Mouse (Mus musculus) kidney, adult 8-10 months (tissue): ENCODE measurements at regions not wholly inside any gene's neighbourhood (a gene's known extent, or its start where the extent isn't known, plus 50 kb on each side); places are given as distances from the start of the nearest gene placed in this dataset.
"Not testable (repeated sequence)": the region's sequence is repeated elsewhere in the genome, so short reads cannot be mapped to it uniquely, and the experiment has no call there.

ENCODE experiments used
- DNase-seq, 2 experiments: peaks; one replicate each; pipeline ENCODE4 v3.0.0; 2022

DNA sequence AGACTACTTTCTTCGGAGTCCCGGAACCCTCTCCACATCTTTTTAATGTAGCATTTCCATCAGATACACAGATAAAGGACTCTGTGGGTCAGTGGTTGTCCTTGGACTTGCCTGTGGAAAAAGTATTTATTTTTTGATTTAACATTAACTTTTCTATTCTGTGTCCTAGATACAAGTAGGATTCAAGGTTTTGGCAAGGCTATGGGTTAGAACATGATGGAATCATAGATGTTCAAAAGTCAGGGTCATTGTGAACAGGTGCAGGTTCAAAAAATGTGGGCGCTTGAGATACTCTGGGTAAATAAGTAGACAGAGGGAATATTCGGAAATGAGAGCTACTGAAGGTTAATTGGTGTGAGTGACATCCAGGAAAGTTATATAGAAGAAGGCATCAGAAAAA lies 347.7 kb downstream of the Cypt12 start:
- no peak for DNase-seq

- no peak for DNase-seq
These were observed 350.5 kb downstream of the Cypt12 start for GRCm38 (mm10) chr3:18298699-18299098.

- peak; percentile 2 to 14 for DNase-seq
These were observed 351.3 kb downstream of the Cypt12 start for GRCm38 (mm10) chr3:18299502-18299901.

- DNase-seq = no peak
These were observed 371.2 kb downstream of the Cypt12 start for GRCm38 (mm10) chr3:18319433-18319832.

- no peak for DNase-seq
These were observed 385.0 kb downstream of the Cypt12 start for GRCm38 (mm10) chr3:18333182-18333581.

- peak in 1 of 2 experiments; percentile 0 for DNase-seq
These were observed 391.0 kb downstream of the Cypt12 start for GRCm38 (mm10) chr3:18339189-18339588.

DNA sequence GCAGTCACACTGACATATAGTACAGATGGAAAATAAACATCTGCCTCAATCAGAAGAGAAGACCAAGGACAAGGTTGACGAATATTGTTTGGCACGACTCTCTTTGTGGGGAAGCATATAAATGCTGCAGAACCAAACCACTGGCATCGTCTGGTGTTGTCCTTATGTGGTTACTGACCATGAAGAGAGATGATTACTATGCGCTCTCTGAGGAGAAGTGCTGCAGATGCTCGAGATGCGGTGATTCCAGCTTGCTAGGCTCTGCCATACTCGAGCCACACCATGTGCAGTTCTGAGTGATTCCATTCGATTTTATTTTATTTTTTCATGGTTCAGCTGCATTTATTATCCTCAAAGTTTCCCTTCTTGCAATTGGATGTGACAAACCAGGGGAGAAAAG lies 393.5 kb downstream of the Cypt12 start:
- DNase-seq = no peak

DNA sequence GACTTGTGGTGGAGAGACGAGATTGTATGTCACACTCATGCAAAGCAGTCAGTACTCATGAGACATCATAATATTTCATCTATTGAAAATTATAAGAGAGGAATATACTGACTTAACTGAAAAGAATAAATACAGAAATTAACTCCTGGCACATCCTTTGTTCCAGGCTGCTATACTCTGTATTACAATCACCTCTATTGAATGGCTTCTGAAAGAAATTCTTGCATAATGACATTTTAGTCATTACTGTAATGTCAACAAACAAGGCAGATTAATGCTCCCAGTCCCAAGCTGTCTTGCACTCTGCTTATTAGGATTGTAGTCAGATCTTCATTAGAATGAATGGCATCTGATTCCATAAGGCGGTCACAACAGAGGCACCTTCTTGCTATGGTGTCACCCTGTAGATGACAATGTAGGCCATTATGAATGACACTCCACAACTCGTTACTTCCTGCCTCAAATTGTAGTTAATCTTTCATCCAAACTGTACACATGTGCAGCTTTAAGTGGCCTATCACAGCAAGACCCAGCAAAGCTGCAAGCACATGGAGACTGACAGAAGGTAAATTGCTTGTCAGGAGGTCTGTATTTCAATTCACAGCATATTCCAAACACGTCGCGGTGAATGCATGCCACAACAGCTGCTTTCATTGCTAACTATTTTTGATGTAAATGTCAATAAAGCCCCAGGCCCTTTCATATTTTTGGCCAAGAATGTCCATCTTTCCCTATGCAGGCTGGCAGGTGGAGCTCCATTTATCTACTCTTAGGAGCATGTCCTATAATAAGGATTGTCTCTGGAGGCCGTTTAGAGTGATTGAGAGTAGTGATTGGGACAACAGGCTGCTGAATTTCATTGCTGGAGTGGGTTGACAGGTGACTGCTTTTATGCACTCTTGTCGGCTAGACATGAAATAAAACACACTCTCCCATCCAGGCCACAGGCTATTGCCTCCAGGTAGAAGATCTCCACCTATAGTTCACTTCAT lies 430.1 kb downstream of the Cypt12 start:
- no peak for DNase-seq

GRCm38 (mm10) chr3:18421886-18422575 lies 473.8 kb downstream of the Cypt12 start:
- no peak for DNase-seq

- DNase-seq = no peak
These were observed 480.7 kb downstream of the Cypt12 start for GRCm38 (mm10) chr3:18428908-18429307.

DNA sequence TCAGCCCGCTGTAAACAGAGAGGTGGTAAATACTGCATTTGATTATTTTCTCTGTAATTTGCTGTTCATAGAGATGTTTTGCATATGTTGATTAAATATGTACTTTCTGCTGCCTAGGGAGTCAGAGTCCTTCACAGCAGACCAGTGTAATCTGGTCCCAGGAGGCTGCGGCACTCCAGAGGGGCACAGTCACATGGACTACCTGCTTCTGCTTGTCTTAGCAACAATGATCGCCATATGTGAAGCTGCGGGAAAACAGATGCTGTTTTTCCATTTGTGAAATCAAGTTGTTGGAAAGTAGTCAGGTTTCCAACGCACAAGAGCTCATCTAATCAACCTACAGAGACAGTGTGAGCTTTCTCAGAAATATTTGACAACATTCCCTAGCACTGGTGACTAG lies 490.6 kb downstream of the Cypt12 start:
- no peak for DNase-seq

GRCm38 (mm10) chr3:18452197-18452933 lies 504.2 kb downstream of the Cypt12 start:
- peak in 1 of 2 experiments; percentile 11 for DNase-seq

DNA sequence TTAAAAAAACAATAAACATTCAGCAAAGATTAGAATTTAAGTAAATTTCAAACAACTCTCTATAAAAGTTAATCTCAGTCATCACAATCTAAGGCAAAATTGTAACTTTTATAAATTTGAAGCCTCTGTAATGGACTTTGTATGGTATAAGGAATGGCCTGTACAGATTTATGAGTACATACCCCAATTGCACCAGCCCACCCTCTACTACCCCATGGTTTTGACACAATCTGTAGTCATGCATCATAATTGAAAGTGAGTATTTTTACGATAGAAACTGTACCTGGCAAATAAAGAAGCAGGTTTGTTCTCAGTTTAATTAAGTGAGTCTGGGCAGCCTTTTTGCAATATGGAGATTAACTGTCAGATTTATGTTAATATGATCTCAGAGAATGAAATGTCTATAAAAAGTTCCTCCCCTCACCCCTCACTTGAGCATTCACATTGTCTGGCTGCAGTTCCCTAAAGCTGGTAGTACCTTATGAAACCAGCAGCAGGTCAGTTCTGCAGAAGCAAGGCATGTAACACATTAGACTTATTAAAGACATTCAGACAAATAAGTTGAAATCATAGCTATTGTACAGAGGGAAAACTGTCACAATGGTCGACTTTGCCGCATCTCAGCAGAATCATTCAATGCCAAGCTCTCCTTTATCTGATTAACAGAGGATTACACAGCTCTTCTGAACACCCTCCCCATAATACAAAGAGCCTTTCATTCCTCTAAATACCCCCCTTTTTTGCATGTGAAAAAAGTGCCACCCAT lies 505.2 kb downstream of the Cypt12 start:
- no peak for DNase-seq

- no peak for DNase-seq
These were observed 505.7 kb downstream of the Cypt12 start for GRCm38 (mm10) chr3:18453986-18454291.

DNA sequence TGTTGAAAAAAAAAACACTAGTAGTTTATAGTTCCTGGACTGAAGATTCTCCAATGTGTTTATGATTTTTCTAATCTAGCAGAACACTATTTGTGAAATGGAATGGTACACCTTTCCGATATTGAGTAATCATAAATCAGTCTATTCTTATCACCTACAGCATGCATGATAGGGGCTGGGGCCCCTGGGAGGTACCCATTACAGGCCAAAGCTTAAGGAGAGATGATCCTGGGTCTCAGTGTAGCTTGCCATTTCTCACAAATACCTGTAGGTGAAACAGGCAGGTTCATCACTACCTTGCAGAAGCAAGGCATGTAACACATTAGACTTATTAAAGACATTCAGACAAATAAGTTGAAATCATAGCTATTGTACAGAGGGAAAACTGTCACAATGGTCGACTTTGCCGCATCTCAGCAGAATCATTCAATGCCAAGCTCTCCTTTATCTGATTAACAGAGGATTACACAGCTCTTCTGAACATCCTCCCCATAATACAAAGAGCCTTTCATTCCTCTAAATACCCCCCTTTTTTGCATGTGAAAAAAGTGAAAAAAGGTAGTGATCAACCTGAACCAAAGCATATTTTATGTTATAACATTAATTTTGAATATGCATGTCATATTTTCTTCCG lies 506.5 kb downstream of the Cypt12 start:
- DNase-seq = not testable (repeated sequence)

- DNase-seq = no peak
These were observed 508.0 kb downstream of the Cypt12 start for GRCm38 (mm10) chr3:18456033-18456690.

GRCm38 (mm10) chr3:18460267-18460666 lies 512.1 kb downstream of the Cypt12 start:
- peak in 1 of 2 experiments; percentile 4 for DNase-seq

DNA sequence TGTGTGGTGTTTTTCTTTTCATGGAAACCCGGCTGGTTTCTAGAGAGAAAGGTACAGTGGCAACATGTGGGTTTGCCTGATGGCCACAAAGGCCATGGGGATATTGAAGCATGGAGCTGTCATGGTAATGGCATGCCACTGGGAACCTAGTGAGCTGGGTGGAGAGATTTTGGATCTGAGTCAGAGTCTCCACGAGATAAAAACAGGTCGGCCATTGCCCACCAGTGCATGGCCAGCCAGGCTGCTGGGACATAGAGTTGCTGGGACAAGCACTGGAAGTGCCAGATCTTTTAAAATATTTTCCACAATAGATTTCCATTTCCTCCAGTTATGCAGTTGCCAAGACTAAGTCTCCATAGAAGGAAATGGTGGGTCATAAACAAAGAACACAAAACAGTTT lies 523.6 kb downstream of the Cypt12 start:
- no peak for DNase-seq

DNA sequence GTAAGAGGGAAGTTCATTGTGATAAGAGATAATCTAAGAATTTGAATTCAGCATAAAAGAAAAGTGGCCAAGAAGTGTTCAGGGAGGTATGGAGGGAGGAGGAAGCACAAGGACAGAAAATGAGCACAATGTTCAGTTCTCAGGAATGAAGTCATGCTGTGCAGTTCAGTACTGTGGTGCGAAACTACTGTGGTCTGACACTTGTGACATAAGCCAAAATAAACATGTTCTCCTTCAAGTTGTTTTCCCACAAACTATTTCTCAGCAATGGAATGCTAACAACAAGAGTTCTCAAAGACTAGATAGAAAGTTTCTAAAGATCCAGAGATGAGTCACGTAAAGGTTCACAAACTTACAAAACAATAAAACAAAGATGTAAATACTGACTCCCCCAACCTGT lies 531.3 kb downstream of the Cypt12 start:
- DNase-seq = no peak

DNA sequence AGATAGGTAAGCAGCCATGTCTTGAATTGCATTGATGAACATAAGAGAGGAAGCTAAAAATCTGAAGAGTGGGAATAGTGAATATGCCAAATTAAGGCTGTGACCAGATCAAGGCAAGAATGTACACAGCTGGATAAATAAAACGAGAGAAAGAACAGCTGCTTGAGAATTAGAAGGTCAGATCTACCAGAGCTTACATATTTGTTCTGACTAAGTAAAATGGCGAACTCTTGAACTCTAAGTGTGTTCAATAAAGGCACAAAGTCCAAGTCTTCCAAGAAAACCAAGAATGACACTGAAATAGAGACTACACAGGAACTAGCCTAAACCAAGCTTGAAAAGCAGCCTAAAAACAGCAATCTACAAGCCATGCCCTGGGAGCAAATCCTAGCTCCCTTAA lies 533.8 kb downstream of the Cypt12 start:
- peak in 1 of 2 experiments; percentile 14 for DNase-seq

DNA sequence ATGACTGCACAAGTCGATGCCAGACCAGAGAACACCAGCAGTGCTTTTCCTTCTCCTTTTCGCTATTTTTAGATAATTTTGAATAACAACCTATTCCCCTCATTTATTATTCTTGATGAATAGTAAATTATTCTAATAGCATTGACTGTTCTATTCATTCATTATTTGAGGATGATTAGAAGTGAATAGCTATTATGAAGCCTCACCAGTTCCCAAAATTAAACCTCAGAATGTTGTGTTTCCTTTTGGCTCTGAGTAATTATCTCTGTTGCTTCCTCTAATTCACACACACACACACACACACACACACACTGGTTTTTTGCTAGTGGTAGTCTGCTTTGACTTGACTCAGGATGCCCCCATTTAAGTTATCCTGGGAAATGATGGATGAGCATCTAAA lies 540.7 kb downstream of the Cypt12 start:
- DNase-seq = no peak

- DNase-seq = no peak
These were observed 574.4 kb downstream of the Cypt12 start for GRCm38 (mm10) chr3:18522562-18522961.
